Mouse (Mus musculus) embryonic facial prominence, embryonic 12.5 days (tissue): ENCODE results near the gene Cs. TPM values are rescaled to one million over a fixed set of nuclear protein-coding genes. Genes with fewer than 3 reads are reported as not detected.

Experiments
- microRNA-seq: library from miRNA; unstranded; fragments of <30 nt; microRNA quantifications from one replicate; pipeline ENCODE4, GENCODE M21; 2017
- polyA plus RNA-seq: library from polyadenylated mRNA; unstranded; fragments of >200 nt; fragmentation: Nextera tagmentation; extraction: Ambion mirVana; gene quantifications from 2 replicates; pipeline ENCODE4 v1.2.1, GENCODE M21; 2016

Cs gene
- polyA plus RNA-seq, 1 experiment from 2014 or later, result 191 TPM

Small RNAs within 50 kb of the gene (microRNA-seq; reads per million reads assigned to microRNA genes)
- gene Gm25361 (not detected), gene Gm26308 (not detected), gene Mir6914 (not detected), gene Mir6915 (1.5 reads per million)

Other genes with a start within 250 kb of the Cs start
- 9.0 and 9.1 TPM in 2 replicates for gene Baz2a, start 246.2 kb upstream of the Cs start, polyA plus RNA-seq
- 31.7 and 33.6 TPM in 2 replicates for gene Rbms2, start 157.4 kb upstream of the Cs start, polyA plus RNA-seq
- 1.1 and 2.7 TPM in 2 replicates for gene Gls2, start 143.3 kb upstream of the Cs start, polyA plus RNA-seq
- 31.1 TPM in 2 replicates for gene Spryd4, start 125.9 kb upstream of the Cs start, polyA plus RNA-seq
- gene Mip, start 111.9 kb upstream of the Cs start, polyA plus RNA-seq, result 0.69 and 1.1 TPM in 2 replicates
- gene Timeless, start 105.7 kb upstream of the Cs start, polyA plus RNA-seq, result 80.9 and 81.5 TPM in 2 replicates
- gene Apon, start 83.6 kb upstream of the Cs start, polyA plus RNA-seq, result 0.37 and 0.90 TPM in 2 replicates
- gene Apof, start 69.1 kb upstream of the Cs start, polyA plus RNA-seq, result not detected in 2 replicates
- gene Stat2, start 67.2 kb upstream of the Cs start, polyA plus RNA-seq, result 20.9 and 22.0 TPM in 2 replicates
- gene Il23a, start 39.0 kb upstream of the Cs start, polyA plus RNA-seq, result not detected in 2 replicates
- 36.2 and 38.3 TPM in 2 replicates for gene Pan2, start 34.4 kb upstream of the Cs start, polyA plus RNA-seq
- 306 and 319 TPM in 2 replicates for gene Cnpy2, start 15.3 kb upstream of the Cs start, polyA plus RNA-seq
- 15.0 and 17.9 TPM in 2 replicates for gene Coq10a, start 31.3 kb downstream of the Cs start, polyA plus RNA-seq
- 14.8 and 15.4 TPM in 2 replicates for gene Ankrd52, start 39.4 kb downstream of the Cs start, polyA plus RNA-seq
- 0.33 TPM in 1 of 2 replicates, not detected in the other for gene Slc39a5, start 63.5 kb downstream of the Cs start, polyA plus RNA-seq
- 67.6 and 70.1 TPM in 2 replicates for gene Nabp2, start 73.8 kb downstream of the Cs start, polyA plus RNA-seq
- gene Rnf41, start 73.9 kb downstream of the Cs start, polyA plus RNA-seq, result 44.5 and 50.5 TPM in 2 replicates
- gene Smarcc2, start 121.5 kb downstream of the Cs start, polyA plus RNA-seq, result 121 and 125 TPM in 2 replicates
- 877 and 907 TPM in 2 replicates for gene Myl6, start 156.4 kb downstream of the Cs start, polyA plus RNA-seq
- gene Myl6b, start 161.0 kb downstream of the Cs start, polyA plus RNA-seq, result 3.2 and 3.9 TPM in 2 replicates
- gene Esyt1, start 188.1 kb downstream of the Cs start, polyA plus RNA-seq, result 29.2 and 30.7 TPM in 2 replicates
- gene Zc3h10, start 210.0 kb downstream of the Cs start, polyA plus RNA-seq, result 18.8 and 19.4 TPM in 2 replicates
- gene Rpl41, start 211.6 kb downstream of the Cs start, polyA plus RNA-seq, result 3,271 and 3,412 TPM in 2 replicates
- 189 and 192 TPM in 2 replicates for gene Pa2g4, start 228.3 kb downstream of the Cs start, polyA plus RNA-seq